Mouse (Mus musculus): Measurements from ENCODE around the gene Dlg5.

DNA sequence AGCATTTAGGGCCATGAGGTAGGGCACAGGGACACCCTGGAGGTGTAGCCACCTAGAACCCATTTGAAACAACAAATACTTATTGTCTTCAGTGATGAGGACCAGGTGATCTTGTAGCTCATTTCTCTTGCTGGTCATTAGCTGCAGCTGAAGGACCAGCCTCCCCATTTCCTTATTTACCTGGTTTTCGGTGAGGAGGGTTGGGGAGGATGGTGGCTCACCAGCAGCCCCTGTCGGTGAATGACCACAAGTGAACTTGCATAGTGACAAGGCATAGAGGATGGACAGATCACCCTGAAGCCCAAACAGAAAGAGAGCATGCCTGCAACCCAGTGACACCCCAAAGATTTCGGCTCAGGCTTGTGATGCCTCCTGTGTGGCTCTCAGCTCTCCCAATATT lies 36.6 kb upstream of the Dlg5 start:
- no peak for TF ChIP-seq EP300 (IDR thresholded peaks at IDR 0.05; ENCODE audit: low read depth)
- 0 out of 2 replicates have a peak, but pooled peaks have one; percentile 11 for TF ChIP-seq CTCF (IDR thresholded peaks at IDR 0.05; ENCODE audit: low read depth)
